In genomic region chr1:88277818-88278511, GRCm38 (mm10) we compare ENCODE assay signal across 8 mouse cellular contexts. TPM values are rescaled to one million over a fixed set of nuclear protein-coding genes. Genes with fewer than 3 reads are reported as not detected.
DNase-seq lines count a peak whose midpoint lies in the region; ATAC-seq and TF ChIP-seq lines count a peak whose summit lies in the region.

No protein-coding gene starts in this region.

- no peak for ATAC-seq in intestine, embryonic 16.5 days
- ATAC-seq in midbrain, postnatal 0 days (ENCODE audit: low FRiP score): peak; percentile 1; the same call in 1 of the 2 replicates

- H3K9ac ChIP-seq in ES-E14 (ENCODE audit: insufficient read depth, low read depth, low read length, poor library complexity, severe bottlenecking): no peak overlapping the region
- peak overlapping the region; percentile 79 for H3K9ac ChIP-seq in intestine, embryonic 16.5 days (ENCODE audit: low read depth, low read length)
- H3K9ac ChIP-seq in midbrain, postnatal 0 days (replicated peaks; ENCODE audit: low read length, poor library complexity, severe bottlenecking): peak overlapping the region; percentile 64

- 67% methylated on average over 18 of the region's 18 CpGs for WGBS in kidney, adult 2 months
- WGBS in intestine, embryonic 16.5 days: 66% methylated on average over 18 of the region's 18 CpGs
- WGBS in midbrain, postnatal 0 days: 62% methylated on average over 18 of the region's 18 CpGs

- no peak for TF ChIP-seq CTCF in kidney, adult 2 months (conservative IDR thresholded peaks at IDR 0.05; ENCODE audit: insufficient read depth, insufficient read length, low read depth, low read length)
- TF ChIP-seq CTCF in midbrain, postnatal 0 days (IDR thresholded peaks at IDR 0.05): no peak

- in situ Hi-C loops in ES-E14 (cut with MboI; ENCODE audit: low sequenced_read_pairs in 2 of 2, unreplicated experiment in 2 of 2): no loop called here

- H3K4me1 ChIP-seq in kidney, adult 2 months (ENCODE audit: control insufficient read depth, insufficient read depth, low read length): peaks cover 5% of the 10 kb centered on the region
- H3K4me1 ChIP-seq in ES-E14 (ENCODE audit: control insufficient read depth in 2 of 2, insufficient read depth in 2 of 2, low read length in 2 of 2, poor library complexity in 1 of 2): peaks cover 4 to 6% of the 10 kb centered on the region in 2 experiments; a peak in 2 of 4 replicates
- peaks cover 32% of the 10 kb centered on the region for H3K4me1 ChIP-seq in intestine, embryonic 16.5 days (ENCODE audit: control insufficient read depth, insufficient read depth, low read length)
- H3K4me1 ChIP-seq in midbrain, postnatal 0 days (ENCODE audit: insufficient read depth, low read length): peaks cover 11% of the 10 kb centered on the region

- H3K9me3 ChIP-seq in ES-E14 (ENCODE audit: control insufficient read depth, insufficient read depth, low read depth, low read length): no peaks in the 10 kb centered on the region
- H3K9me3 ChIP-seq in intestine, embryonic 16.5 days (ENCODE audit: control insufficient read depth, low read length): peaks cover 3% of the 10 kb centered on the region; the same call in 1 of the 2 replicates
- peaks cover 15% of the 10 kb centered on the region for H3K9me3 ChIP-seq in midbrain, postnatal 0 days (ENCODE audit: low read length)

- no peak for DNase-seq in kidney, adult 2 months
- no peak for DNase-seq in kidney, postnatal 4 days
- DNase-seq in ES-E14 (ENCODE audit: low read depth, low spot score): no peak
- DNase-seq in fat pad, adult 2 months (ENCODE audit: extremely low read depth, low read depth, low spot score): peak; percentile 94
- no peak for DNase-seq in midbrain, postnatal 0 days (ENCODE audit: low spot score)
- no peak for DNase-seq in adrenal gland, postnatal 36 days
- no peak for DNase-seq in urinary bladder, postnatal 14 days (ENCODE audit: low spot score)

- H3K4me2 ChIP-seq in intestine, embryonic 16.5 days (ENCODE audit: low read depth, low read length): peak overlapping the region; percentile 62
- peak overlapping the region; percentile 67 for H3K4me2 ChIP-seq in midbrain, postnatal 0 days (ENCODE audit: low read depth, low read length, poor library complexity, severe bottlenecking)

- H3K27me3 ChIP-seq in kidney, adult 2 months (replicated peaks; ENCODE audit: control insufficient read depth, insufficient read depth, low read length): no peaks in the 10 kb centered on the region
- H3K27me3 ChIP-seq in intestine, embryonic 16.5 days (replicated peaks; ENCODE audit: control insufficient read depth, insufficient read depth, low read length): no peaks in the 10 kb centered on the region
- H3K27me3 ChIP-seq in midbrain, postnatal 0 days (ENCODE audit: insufficient read depth, low read length): no peaks in the 10 kb centered on the region

- H3K27ac ChIP-seq in kidney, adult 2 months (ENCODE audit: insufficient read depth, low read depth, low read length): no peak overlapping the region
- no peak overlapping the region for H3K27ac ChIP-seq in ES-E14 (ENCODE audit: insufficient read depth, low read depth, low read length, poor library complexity, severe bottlenecking)
- H3K27ac ChIP-seq in intestine, embryonic 16.5 days (ENCODE audit: low read length): peak overlapping the region; percentile 84; the same call in 1 of the 2 replicates
- no peak overlapping the region for H3K27ac ChIP-seq in midbrain, postnatal 0 days (ENCODE audit: low read depth, low read length)

- no peaks in the 10 kb centered on the region for H3K36me3 ChIP-seq in kidney, adult 2 months (ENCODE audit: control insufficient read depth, insufficient read depth, low read length)
- H3K36me3 ChIP-seq in ES-E14 (ENCODE audit: control insufficient read depth, insufficient read depth, low read length, poor library complexity, severe bottlenecking): peaks cover 26% of the 10 kb centered on the region
- H3K36me3 ChIP-seq in intestine, embryonic 16.5 days (ENCODE audit: control insufficient read depth, insufficient read depth, low read length): peaks cover 17% of the 10 kb centered on the region
- H3K36me3 ChIP-seq in midbrain, postnatal 0 days (ENCODE audit: insufficient read depth, low read length): peaks cover 13% of the 10 kb centered on the region

- peak overlapping the region; percentile 56 for H3K4me3 ChIP-seq in kidney, adult 2 months (ENCODE audit: insufficient read depth, low read depth, low read length)
- peak overlapping the region in 1 of 2 experiments; percentile 87; a peak in 2 of 4 replicates for H3K4me3 ChIP-seq in ES-E14 (ENCODE audit: insufficient read depth in 1 of 2, low read depth in 1 of 2, low read length in 2 of 2, poor library complexity in 1 of 2, severe bottlenecking in 1 of 2)
- H3K4me3 ChIP-seq in intestine, embryonic 16.5 days (ENCODE audit: low read length): peak overlapping the region; percentile 57
- peak overlapping the region; percentile 49 for H3K4me3 ChIP-seq in midbrain, postnatal 0 days (ENCODE audit: low read depth, low read length)

- no peak for TF ChIP-seq POLR2A in kidney, adult 2 months (IDR thresholded peaks at IDR 0.05; ENCODE audit: low read depth, low read length)

TF ChIP-seq in ES-E14, 5 proteins besides CTCF, POLR2A, EP300 and RAD21:
- no peak for TF ChIP-seq MAFK (IDR thresholded peaks at IDR 0.05; ENCODE audit: insufficient read depth, low read depth, low read length)
- 0 out of 2 replicates have a peak, but pooled peaks have one; percentile 10 for TF ChIP-seq HCFC1 (IDR thresholded peaks at IDR 0.05; ENCODE audit: borderline replicate concordance, insufficient read depth, low read length)
- no peak for TF ChIP-seq ZC3H11A (IDR thresholded peaks at IDR 0.05; ENCODE audit: borderline replicate concordance, low read depth, low read length)
- no peak for TF ChIP-seq CHD2 (IDR thresholded peaks at IDR 0.05; ENCODE audit: low read depth, low read length)

RNA-seq across cellular contexts. Expression of gene Trpm8, which starts 0.5 kb away (rescaled TPM):
- polyA plus RNA-seq in kidney, adult 2 months (2012; rRNA removed): not detected in 2 replicates
- total RNA-seq in ES-E14 (2012; rRNA removed): 0.04 TPM in 1 of 2 replicates, not detected in the other
- polyA plus RNA-seq in intestine, embryonic 16.5 days (2015; fragmentation: Nextera tagmentation; extraction: Ambion mirVana): not detected in 2 replicates
- 1.2 TPM in 2 replicates for total RNA-seq in midbrain, postnatal 0 days (2014; rRNA removed)
- 0.21 and 0.29 TPM in 2 replicates for polyA plus RNA-seq in midbrain, postnatal 0 days (2015; fragmentation: Nextera tagmentation; extraction: Ambion mirVana)
- total RNA-seq in adrenal gland, postnatal 36 days (2021): not detected

RNA-seq across cellular contexts. Expression of gene Hjurp, which starts 0.5 kb away (rescaled TPM):
- 12.8 and 14.5 TPM in 2 replicates for polyA plus RNA-seq in kidney, adult 2 months (2012; rRNA removed)
- 168 and 205 TPM in 2 replicates for total RNA-seq in ES-E14 (2012; rRNA removed)
- 135 and 141 TPM in 2 replicates for polyA plus RNA-seq in intestine, embryonic 16.5 days (2015; fragmentation: Nextera tagmentation; extraction: Ambion mirVana)
- 88.0 and 96.8 TPM in 2 replicates for total RNA-seq in midbrain, postnatal 0 days (2014; rRNA removed)
- polyA plus RNA-seq in midbrain, postnatal 0 days (2015; fragmentation: Nextera tagmentation; extraction: Ambion mirVana): 42.3 and 45.9 TPM in 2 replicates
- total RNA-seq in adrenal gland, postnatal 36 days (2021): 10 to 100 TPM; 31.0 to 35.9 TPM

RNA-seq across cellular contexts. Expression of gene Mroh2a, which starts 51.2 kb away (rescaled TPM):
- polyA plus RNA-seq in kidney, adult 2 months (2012; rRNA removed): 0.08 TPM in 2 replicates
- 0.42 and 0.76 TPM in 2 replicates for total RNA-seq in ES-E14 (2012; rRNA removed)
- polyA plus RNA-seq in intestine, embryonic 16.5 days (2015; fragmentation: Nextera tagmentation; extraction: Ambion mirVana): 0.76 and 0.88 TPM in 2 replicates
- total RNA-seq in midbrain, postnatal 0 days (2014; rRNA removed): not detected in 2 replicates
- 0.56 and 1.2 TPM in 2 replicates for polyA plus RNA-seq in midbrain, postnatal 0 days (2015; fragmentation: Nextera tagmentation; extraction: Ambion mirVana)
- under 1 TPM; 0.30 to 0.43 TPM for total RNA-seq in adrenal gland, postnatal 36 days (2021)
